Mouse (Mus musculus) CD4-positive, CD25-positive, alpha-beta regulatory T cell, adult 4 months (primary cell): ENCODE measurements around the gene Eng. TPM values are rescaled to one million over a fixed set of nuclear protein-coding genes. Genes with fewer than 3 reads are reported as not detected.

Experiments
- ATAC-seq: one replicate; pipeline ENCODE4 v1.8.0; 2017
- polyA plus RNA-seq, 2 experiments: library from polyadenylated mRNA; unstranded; fragments of 100-300 nt; shearing (Covaris generic); gene quantifications; one replicate each; pipeline ENCODE4 v1.2.1; 2017

The Eng gene
- not detected for polyA plus RNA-seq

DNA sequence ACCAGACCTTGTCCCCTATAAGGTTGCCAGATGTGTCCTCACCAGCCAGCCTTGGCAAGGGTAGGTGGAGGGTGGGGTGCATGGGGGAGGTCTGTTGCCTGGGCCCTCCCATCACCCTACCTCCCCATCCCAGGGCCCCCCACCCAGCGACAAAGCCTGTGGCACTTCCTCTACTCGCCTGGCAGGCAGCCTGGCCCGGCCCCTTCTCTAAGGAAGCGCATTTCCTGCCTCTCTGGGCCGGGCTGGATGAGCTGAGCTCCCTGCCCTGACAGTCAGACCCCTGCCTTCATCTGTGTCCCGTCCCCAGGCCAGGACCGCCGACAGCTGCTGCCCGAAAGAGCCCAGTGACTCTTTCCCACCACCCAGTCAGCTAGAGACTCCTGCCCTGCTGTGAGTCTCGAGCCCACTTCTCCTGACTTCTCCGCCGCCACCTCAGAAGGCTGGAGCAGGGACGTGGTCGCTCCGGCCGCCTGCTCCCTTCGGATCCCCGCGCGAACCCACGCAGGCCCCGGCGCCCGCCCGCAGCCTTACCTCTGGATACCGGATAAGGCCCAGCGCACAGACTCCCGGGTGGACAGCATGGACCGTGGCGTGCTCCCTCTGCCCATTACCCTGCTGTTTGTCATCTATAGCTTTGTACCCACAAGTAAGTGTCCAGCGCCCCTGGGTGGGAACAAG is at the start of gene Eng:
Eng (plus strand) TSS at position 217 of the 678 bp plus-strand sequence.
- no peak for ATAC-seq

DNA sequence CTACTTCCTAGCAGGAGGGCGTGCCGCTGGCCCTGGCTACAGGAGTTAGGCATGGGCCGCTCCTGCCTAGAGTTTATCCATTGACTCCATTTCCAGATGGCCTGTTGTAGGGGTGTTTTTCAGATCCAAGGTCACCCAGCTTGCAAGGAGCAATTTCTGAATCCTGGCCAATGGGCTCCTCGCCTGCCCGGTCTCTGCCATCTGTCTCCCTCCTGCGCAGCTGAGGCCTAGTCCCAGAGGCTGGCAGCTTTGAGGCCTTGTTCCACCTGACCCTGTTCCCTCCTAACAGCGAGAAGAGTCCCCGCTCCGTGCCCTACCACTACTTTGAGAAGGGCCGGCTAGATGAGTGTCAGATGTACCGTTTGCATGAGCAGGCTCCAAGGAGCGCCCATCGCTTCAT is 49.7 kb upstream of the Eng start:
- ATAC-seq, result no peak

DNA sequence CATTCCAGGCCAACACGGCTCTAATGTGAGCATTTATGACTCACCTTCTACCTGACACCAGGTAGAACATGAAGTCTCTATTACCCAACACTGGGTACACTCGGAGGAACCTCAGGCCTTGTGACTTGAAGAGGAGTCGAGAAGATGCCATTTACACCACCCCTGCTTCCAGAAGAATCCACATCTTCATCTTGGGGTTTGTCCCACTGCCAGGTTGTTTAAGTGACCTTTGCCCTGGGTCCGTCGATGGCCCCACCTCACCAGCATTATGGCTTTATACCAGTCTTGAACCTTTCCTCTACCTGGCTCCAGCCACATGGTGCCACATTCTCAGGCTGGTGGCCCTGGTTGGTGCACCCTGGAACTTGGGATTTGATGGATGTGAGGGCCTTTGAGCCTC is 49.1 kb upstream of the Eng start:
- ATAC-seq, result no peak

DNA sequence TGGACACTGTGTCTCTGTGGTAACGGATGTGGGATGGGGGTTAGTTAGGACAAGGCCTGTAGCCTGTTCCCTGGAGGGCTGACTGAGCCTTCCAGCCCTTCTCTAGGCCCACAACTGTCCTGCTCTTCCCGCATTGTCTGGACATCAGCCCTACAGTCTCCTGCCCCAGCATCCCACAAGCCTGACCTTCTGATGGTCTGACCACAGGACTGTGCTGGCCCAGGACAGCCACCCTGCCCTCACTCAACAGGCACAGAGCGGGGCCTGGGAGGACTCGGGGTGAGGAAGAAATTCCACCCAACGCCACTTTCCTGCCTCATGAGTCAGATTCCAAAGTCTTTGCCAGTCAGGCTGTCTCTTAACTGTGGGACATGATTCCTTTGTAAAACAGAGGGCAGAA is 48.7 kb upstream of the Eng start:
- ATAC-seq, result no peak

DNA sequence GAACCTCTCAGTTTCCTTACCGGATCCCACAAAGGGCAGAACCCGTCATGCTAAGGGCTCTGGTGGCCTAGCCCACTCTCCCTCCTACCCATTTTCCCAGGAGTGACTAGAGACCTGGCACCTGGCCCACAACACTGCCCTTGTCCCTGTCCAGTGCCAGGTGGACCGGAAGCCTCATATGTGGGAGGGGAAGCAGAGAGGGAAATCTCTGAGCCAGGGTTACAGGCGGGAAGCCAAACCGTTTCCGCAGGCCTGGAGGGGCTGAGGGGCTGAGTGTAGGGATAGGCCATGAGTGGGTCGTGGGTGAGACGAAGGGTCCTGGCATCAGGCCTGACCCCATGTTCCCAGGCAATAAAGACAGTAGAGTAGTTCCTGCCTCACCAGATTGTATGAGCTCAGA is 47.9 kb upstream of the Eng start:
- no peak for ATAC-seq

DNA sequence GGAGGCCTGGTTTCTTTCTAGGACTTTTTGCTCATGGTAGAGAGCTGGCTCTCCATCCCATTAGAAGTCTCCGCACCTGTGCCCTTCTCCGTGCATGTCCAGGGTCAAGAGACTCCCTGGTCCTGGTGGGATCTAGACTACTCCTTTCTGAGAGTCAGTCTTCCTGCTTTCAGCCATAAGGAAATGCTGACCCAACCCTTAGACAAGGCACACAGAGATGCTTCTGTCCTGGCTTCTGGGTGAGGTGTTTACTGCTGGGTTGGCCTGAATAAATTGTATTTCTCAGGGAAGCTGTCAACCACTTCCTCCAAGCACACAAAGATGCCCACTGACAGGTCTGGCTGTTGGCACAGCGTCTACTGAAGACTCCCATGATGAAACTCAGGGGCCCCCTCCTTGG is 47.0 kb upstream of the Eng start, which contains the start of gene St6galnac6:
St6galnac6 (plus strand) TSS at position 301 of the 400 bp plus-strand sequence.
- ATAC-seq, result no peak

DNA sequence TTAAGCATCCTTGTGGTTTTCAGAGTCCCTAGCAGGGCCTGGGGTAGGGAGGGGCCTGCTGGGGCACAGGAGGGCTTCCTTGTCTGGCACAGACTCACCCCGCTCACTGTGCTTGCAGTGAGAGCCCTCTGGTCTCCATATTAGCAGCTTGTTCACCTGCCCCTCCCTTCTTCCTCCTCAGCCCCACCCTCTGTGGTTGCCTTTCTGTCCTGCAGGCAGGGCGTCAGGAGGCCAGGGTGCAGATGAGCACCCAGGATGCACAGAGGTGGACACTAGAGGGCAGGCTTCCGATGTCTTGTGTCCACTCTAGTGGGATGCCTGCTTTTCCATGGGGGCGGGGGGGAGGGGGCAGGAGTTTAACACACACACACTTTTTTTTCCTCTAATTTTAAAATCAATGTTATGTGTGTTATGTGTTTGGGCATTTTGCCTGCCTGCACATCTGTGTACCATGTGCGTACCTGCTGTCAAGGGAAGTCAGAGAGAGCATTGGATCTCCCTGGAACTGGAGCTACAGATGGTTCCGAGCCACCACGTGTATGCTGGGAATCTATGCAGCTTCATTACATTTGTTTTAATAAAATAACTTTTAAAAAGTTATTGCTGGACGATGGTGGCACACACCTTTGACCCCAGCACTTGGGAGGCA is 44.9 kb upstream of the Eng start:
- ATAC-seq, result peak; percentile 71

DNA sequence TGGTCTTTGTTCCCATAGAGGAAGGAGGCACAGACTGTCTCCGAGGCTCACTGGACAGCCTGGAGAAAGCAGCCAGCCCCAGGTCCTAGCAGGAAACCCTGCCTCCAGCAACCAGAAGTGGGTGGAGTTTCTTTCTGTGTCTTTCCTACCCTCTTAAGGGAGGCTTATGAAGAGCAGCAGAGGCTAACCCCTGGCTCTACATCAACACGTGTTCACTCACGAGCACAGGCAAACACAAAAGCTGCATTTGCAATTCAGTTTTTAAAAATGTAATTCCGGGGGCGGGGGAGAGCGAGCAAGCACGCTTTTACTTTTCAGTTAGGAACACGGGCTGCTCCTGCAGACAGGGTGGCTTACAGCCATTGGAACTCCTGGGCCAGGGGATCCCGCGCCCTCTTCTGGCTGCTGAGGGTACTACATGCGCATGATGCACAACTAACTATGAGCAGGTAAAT is 43.8 kb upstream of the Eng start:
- ATAC-seq, result peak; percentile 59

DNA sequence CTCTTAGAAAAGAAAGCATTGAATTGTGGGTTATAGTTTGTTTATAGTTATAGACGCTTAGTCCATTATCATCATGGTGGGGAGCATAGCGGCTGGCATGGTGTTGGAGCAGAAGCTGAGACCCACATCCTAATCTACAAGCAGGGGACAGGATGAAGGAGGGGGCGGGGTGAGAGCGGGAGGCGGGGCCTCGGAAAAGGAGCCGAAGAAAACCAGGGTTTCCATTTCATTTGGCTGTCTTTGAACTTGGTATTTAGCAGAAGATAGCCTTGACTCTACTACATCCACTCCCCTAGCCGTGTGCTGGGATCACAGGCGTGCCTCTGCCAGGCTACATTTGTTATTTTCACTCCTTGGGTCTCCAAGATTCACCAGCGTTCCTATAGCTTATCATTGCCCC is 41.8 kb upstream of the Eng start:
- ATAC-seq, result no peak

DNA sequence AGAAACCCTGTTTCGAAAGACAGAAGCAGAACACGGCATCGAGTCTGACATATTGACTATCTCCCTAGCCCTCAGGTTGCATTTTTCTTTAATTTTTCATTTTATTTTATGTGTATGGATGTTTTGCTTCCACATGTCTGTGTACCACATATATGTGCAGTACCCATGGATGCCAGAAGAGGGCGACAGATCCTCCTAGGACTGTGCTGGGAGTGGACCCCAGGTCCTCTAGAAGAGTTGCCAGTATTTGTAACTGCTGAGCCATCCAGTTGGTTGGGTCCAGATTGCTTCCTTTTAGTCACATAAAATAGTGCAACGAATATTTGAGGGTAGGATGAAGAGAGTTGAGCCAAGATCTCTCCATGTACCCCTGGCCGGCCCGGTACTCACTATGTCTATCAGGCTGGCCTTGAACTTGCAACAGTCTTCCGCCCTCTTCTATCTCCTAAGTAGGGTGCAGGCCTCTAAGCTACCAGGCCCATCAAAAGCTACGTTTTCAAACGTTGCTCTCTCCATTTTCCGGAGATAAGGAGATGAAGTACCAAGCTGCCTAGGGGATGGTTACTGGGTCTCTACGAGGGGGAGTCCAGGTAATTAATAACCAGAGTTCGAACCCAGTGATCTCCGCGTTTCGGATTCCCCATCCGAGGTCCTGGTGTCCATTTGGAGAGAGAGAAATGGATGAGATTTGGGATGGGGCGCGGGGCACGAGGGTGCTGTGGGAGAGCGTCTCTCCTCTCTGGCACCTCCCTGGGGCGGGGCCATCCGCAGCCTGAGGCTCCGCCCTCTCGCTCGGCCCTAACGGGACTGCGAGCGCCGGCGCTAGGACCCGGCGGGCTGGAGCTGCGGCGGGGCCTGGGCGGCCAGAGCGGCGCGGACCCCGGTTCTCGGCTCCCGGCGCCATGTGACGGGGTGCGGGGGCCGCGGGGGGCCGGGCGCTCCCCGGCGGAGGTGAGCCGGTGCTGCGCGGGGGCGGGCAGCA is 39.9 kb upstream of the Eng start:
- peak; percentile 58 for ATAC-seq

DNA sequence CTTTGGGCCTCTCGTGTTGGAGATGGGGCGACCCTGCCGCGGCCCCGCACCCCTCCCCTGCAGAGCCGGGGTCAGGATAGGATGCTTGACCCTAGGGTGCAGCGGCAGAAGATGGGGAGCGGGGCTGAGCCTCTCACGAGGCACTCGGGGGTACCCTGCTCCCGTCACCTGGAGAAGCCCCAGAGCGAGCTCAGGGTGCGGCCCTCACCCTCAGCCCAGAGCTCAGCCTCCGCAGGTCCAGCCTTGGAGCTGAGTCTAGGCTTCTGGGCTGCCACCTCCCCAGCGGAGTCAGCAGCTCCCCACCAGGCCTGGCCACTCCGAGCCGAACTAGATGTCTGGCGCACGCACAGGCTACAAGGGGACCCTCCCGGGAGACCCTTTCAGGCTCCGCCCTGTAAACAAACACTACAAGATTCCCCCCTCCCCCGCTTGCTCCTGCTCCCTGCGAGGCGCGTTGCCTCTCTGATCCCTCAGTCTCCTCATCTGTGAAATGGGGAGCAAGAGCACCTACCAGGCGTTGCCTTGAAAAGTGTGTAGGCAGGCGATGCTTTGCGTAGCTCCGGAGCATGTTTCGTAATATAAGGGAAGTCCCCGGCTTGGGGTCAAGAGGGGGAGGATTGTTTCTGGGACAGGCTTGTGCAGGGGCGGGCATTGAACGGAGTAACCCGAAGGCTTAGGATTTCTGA is 39.0 kb upstream of the Eng start:
- peak; percentile 65 for ATAC-seq

DNA sequence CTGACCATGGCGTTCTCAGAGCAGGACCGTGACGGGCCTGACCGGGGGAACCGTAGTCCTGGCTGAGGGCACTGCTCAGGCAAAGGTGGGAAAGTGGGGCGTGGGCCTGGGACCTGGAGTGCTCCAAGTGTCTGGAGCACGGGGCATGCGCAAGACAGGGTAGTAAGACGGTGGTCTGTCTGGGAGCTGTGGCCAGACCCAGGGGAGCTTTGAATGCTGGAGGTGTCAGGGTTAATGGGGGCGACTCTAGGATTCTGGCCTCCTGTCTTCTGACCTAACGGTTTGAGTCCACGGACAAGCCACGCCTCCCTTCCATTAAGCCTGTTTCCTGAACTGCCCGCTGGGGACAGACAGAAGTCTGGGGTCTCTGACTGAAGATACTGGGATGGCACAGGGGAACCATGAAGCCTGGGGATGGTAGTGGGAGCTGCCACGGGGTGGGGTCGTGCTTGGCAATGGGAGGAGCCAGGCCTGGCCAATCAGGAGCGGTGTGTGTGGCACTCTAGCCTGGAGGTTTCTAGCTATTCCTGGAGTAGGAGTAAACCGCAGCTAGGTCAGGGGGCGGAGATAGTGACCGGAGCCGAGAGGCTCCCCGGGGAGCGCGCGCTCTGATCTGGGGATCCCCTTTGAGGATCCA is 38.1 kb upstream of the Eng start:
- no peak for ATAC-seq

DNA sequence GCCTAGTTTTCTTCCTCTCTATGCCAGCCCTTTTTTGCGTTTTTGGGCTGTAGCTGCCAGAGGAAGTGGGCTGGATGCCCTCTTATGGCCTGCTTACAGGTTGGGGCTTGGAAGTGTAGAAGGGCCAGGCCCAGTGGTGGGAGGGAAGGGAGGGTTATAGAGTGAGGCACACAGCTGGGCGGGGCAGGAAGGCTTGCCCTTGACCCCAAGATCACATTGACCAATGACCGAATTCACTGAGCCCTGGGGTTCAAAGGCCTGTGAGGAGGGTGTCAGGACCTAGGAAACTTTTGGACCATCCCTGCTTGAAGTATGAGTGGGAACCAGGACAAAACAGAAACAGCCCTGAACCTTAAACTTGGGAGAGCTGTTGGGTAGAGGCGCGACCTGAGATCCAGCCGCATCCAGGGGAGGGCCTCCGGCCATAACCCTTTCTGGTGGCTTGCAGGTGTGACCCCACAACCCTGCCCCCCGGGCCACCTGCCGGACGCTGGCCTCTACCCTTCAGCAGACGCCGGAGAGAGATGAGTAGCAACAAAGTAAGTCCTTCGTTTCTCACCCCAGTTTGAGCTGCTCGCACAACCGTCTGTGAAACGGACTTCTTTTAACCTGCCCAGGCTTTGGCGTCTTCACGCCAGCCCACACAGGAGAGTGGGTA is 37.5 kb upstream of the Eng start:
- peak; percentile 20 for ATAC-seq

DNA sequence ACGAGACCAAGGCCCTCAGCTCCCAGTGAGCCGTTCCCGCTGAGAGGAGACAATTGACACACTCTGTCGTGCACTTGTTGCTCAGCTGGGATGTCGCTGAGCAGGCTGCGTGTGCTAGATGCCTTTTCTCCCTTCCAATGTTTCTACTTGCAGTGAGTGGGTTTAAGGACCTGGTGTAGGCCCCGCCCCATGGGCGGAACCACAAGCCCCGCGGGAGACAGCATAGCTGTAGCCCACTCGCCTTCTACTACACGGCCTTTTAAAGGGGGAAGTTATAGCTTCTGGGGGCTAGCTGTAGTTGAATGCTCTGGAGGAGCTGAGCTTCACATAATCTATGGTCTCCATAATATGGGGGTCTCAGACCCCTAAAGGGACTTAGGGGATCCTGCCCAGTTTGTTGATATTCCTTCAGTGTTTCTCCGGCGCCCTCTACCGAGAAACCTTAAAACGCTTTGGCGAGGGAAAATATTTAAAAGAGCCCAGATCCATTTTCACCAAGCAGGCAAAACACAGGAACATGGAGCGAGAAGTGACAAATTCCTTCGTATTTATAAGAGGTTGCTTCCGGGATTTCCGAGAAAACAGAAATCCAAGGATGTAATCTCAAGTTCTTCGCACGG is 35.7 kb upstream of the Eng start:
- ATAC-seq, result no peak

DNA sequence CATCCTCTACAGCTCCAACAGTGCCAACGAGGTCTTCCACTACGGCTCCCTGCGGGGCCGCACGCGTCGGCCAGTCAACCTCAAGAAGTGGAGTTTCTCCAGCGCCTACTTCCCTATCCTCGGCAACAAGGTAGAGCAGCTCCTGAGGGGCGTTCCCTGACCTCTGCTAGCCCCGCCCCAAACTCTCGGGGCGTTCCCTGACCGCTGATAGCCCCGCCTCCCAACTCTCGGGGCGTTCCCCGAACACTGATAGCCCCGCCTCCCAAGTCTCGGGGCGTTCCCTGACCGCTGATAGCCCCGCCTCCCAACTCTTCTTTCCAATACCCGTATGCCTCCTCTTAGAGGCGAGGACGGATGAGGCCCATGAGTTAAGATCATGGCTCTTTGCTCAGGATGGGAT is 34.1 kb upstream of the Eng start:
- ATAC-seq, result no peak

DNA sequence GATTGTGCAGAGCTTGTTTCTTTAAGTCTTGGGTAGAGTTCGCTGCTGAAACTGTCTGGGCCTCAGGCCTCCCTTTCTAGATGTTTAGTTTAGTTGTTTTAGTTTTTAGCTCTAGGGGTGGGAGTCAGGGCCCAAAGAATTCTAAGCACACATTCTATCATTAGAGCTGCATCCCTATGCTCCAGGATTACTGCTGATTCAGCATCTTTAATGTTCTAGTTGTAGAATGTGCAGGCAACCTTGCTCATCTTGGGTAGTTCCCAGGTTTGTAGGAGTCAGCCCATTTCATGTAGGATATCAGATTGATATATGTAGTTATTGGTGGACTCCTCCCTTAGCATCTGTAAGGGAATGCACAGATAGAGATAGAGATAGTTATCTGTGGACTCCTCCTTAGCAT is 29.3 kb upstream of the Eng start:
- no peak for ATAC-seq

DNA sequence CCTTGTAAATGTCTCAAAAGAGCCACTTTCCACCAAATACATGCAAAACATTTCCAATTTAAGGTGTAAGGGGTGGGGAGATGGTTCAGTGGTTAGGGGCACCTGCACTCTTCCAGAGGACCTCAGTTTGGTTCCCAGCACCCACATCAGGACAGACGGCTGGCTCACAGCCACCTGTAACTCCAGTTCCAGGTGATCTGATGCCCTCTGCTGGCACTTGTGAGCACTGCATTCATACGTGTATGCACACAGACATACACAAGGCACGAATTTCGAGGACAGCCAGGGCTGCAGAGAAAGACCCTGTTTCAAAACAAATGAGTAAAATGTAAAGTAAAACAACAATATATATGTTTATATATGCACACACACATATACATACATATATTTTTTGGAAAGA is 28.8 kb upstream of the Eng start:
- ATAC-seq, result no peak

DNA sequence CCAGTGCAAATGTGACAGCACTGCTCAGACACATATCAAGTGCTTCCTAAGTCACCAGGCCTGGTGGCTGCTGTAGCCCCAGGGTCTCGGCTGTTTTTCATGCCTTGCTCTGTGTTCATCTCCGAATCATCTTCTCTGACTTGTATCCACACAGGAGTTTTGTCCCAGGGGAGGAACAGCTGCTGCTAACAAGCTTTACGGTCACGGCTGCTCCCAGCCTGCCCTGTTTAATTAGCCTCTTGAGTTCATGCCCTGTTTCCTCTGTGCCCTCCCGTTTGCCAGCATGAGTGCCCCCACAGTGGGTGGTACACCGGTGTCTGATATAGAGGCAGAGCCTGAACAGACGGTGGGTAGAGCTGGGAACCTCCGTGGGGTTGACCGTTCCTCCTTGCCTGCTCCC is 28.3 kb upstream of the Eng start:
- ATAC-seq, result no peak

DNA sequence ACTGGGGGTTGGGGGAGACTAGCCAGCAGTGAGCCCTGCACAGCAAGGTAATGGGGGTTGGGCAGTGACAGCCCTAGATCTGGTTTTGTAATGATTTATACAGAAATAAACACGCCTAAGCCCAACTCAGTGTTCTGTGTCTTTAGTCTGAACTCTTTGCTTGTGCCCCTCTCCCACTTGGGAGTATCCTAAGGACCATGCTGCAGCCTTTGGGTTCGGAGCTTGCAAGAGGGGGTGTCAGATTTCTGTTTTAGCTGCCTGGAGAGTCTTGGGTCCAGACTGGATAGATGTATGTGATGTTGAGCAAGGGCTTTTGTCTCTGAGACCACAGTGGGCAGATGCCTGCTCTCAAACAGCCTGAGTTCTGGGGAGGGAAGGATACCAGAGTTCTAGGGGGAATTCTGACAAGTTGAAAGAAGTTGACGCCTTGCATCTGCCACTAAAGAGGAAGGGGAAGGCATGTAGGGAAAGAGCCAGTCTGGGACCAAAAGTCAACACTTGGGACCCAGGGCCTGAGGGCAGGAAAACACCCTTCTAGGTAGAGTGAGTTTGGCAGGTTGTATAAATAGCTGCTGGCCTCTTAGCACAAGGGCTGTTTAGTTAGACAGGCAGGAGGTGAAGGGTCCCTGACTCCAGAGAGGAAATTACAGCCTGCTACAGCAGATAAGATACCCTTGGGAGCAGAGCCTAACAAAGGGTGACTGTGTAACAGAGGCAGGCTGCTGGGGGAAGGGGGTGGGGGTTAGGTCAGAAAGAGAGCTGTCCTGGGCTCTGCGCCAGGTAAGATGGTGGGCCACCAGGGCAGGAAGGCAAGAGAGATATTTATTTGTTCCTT is 25.5 kb upstream of the Eng start:
- no peak for ATAC-seq

DNA sequence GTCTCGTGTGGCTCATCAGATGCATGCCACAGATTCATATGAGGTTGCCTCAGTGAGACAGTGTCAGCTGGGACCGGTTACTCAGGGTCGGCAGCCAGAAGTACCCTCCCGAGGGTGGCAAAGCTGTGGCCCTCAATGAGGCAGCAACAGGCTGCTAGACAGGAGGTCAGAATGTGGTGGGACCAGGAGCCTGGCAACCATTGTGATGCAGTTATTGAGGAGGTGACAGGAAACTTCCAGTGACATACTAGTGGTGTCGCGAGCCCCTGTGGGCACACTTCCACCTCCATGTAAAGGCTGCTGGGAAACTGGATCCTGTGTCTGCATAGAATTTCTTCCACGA is 24.9 kb upstream of the Eng start, which contains the start of gene Ak1:
Ak1 (plus strand) TSS at position 242 of the 343 bp plus-strand sequence.
- ATAC-seq, result no peak
